Mouse (Mus musculus): ENCODE data around the gene Sbf2.

The Sbf2 gene

DNA sequence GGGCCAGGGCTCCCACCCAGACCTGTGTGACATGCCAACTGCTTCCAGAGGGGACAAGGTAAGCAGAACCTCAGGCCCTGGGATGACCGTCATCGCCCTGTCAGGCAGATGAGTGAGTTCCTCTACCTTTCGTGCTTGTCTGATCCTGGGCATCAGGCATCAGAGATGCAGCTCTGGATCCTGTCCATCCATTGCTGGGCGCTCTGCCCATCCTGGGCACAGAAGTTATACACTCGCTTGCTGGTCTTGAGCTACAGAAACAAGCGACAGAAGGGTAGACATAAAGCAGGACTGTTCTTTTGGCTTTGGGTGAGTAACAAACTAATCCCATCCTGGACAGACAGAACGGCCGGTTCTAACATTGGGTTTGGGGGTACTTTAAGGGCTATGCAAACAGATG is 305.5 kb downstream of the Sbf2 start:
- DNase-seq (ENCODE audit: low spot score): no peak

- no peak for DNase-seq (ENCODE audit: low spot score)
These were observed 307.0 kb downstream of the Sbf2 start for GRCm38 (mm10) chr7:110307741-110308140.

DNA sequence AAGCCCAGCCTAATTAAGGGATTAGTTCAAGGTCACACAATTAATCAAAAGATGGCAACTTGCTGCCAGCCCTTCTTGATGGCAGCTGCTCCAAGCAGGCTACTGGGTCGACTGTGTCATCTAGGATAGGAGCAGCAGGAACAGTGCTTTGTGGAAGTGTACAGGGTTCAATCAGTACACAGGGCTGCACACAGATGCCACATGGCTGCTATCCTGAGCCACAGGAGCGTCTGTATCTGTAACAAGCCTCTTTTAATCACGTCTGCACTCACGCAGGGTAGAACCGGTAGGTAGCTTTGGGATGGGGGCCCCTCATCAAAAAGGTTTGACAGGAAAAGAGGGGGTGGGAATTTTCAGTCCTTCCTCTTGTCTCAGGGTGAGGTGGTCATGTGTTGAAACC is 308.4 kb downstream of the Sbf2 start:
- DNase-seq (ENCODE audit: low spot score): no peak

GRCm38 (mm10) chr7:110305486-110305885 is 309.2 kb downstream of the Sbf2 start:
- DNase-seq (ENCODE audit: low spot score): no peak

GRCm38 (mm10) chr7:110302886-110303285 is 311.8 kb downstream of the Sbf2 start:
- no peak for DNase-seq (ENCODE audit: low spot score)

GRCm38 (mm10) chr7:110298739-110299410 is 315.8 kb downstream of the Sbf2 start:
- DNase-seq (ENCODE audit: low spot score): no peak

- no peak for DNase-seq (ENCODE audit: low spot score)
These were observed 316.6 kb downstream of the Sbf2 start for GRCm38 (mm10) chr7:110298090-110298489.

- DNase-seq (ENCODE audit: low spot score): no peak
These were observed 317.1 kb downstream of the Sbf2 start for GRCm38 (mm10) chr7:110297611-110298010.

DNA sequence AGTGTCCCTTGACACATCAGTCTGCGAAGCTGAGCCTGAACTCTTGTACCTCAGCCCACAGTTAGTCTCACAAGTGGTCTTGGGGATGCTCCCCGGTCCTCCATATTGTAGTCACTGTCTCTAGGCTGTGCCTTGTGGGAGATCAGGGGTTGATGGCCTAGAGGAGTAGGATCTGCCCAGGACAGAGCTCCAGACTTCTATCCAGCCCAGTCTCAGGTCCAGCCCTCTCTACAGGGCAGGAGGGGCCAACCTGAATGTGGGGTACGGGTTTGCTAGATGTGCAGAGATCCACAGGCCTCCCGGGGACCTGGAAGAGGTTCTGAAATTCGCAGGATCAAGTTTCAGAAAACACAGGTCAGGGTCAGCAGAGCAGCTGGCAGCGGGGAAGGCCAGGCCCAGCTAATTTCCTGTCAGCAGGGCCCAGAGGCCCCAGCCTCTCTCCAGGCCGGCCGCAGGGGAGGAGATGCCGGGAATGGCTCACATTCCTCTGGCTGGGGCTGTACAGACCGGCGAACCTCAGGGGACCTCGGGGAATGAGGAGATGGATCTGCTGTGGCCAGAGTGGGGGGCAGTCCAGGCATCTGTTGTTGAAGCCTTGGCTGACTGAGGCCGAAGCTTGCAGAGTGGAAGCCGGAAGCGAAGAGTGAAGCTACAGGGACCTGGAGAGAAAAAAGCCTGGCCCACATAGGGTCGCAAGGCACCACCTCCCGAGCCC is 317.7 kb downstream of the Sbf2 start:
- DNase-seq (ENCODE audit: low spot score): peak; percentile 72

GRCm38 (mm10) chr7:110289647-110290046 is 325.1 kb downstream of the Sbf2 start:
- no peak for DNase-seq (ENCODE audit: low spot score)

DNA sequence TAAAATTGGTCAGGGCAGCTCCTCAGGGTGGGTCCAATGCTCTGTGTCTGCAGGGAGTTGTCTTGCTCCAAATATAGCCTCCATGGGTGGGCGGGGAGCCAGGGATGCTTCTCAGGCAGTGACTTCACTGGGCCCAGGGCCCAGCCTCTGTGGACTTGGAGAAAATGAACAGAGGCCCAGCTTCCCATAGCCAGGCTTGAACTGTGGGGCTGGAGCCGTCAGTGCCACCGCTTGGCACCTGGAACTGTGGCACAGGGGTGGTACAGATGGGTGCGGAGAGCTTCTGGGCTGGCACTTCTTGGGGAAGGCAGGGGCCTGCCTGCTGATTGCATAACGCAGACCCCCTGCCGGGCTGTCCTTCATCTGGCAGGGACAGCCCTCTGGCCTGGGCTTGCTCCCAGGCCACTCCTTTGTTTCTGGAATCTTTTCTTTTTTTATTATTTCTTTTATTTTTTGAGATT is 326.0 kb downstream of the Sbf2 start:
- DNase-seq (ENCODE audit: low spot score): peak; percentile 69

DNA sequence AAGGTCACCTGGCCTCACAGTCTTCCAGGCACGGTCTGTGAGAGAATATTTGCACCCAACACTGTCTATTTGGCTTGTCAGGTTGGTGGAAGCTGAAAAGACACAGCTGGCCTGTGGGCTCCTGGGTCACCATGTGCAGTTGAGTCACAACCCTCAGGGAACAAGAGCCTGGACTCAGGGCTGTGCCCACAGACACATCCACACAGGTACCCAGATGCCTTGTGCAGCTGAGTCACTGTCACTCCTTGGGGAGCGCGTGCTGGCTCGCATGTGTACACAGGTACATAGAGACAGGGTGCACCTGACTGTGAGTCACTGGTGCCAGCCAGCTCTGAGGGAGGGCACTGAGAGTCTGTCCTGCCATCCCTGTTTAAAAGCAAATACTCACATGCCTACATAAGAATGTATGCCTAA is 326.5 kb downstream of the Sbf2 start:
- peak; percentile 63 for DNase-seq (ENCODE audit: low spot score)

DNA sequence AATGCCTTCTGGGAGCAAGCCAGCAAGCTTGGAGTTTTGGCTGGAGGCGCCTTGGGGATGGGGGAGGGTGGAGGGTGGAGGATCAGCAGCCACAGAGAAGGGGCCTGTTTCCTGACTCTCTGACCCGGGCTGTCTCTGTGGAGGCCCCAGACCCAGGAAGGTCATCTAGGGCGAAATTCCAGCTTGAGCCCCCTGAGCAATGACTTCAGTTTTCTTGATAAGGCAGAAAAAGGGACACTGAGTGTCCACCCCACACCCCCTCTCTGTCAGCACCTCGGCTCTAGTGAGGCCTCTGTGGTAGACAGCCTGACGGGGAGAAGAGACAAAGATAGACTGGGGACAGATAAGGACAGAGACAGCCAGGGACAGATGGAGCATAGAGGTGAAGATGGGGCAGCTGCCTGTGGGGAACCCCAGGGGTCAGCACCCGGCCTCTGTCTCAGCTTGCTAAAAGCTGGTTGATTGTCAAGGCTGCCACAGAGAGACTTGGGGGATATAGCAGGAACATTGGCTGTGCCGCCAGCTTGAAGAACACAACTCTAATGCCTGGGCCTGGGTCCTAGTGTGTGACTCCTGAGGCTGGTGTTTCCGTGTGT is 327.1 kb downstream of the Sbf2 start:
- DNase-seq (ENCODE audit: low spot score): no peak

- peak; percentile 82 for DNase-seq (ENCODE audit: low spot score)
These were observed 327.8 kb downstream of the Sbf2 start for GRCm38 (mm10) chr7:110286838-110287475.

DNA sequence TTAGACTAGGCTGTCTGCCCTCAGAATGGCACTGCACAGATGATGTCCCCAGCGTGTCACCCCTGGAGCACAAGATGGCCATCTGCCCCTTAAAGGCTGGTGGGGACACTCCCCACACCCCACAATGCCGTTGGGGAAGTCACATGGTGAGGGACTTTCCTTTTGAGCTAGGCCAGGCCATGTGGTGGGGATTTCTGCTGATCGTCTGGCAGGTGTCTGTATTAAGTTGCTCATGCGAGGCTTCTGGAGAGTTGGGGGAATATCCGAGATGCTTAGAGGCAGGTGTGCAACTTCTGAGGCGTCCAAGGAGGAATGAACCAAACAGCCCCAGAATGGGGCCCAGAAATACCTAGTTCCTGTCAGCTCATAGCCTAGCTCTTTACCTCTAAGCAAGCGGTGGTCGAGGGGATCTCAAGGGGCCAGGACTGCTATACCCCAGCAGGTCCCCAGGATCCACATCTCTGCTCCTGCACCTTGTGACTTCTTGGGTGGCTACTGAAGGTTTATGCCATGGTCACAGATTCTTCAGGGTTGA is 328.5 kb downstream of the Sbf2 start:
- DNase-seq (ENCODE audit: low spot score): no peak

DNA sequence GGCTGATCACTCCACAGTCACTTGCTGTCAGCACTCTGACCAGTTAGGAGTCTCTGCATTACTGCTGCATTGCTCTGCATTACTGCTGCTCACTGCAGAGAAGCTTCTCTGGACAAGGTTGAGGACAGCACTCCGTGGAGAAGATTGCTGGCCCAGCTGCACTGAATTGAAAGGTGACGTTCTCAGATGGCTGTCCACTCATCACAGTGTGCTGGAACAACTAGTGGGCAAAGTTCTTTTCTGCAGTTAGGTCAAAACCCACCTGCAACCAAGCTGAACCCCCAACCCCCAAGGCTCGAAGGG is 328.9 kb downstream of the Sbf2 start:
- no peak for DNase-seq (ENCODE audit: low spot score)

- no peak for DNase-seq (ENCODE audit: low spot score)
These were observed 329.5 kb downstream of the Sbf2 start for GRCm38 (mm10) chr7:110285076-110285848.

- no peak for DNase-seq (ENCODE audit: low spot score)
These were observed 331.0 kb downstream of the Sbf2 start for GRCm38 (mm10) chr7:110283484-110284275.

DNA sequence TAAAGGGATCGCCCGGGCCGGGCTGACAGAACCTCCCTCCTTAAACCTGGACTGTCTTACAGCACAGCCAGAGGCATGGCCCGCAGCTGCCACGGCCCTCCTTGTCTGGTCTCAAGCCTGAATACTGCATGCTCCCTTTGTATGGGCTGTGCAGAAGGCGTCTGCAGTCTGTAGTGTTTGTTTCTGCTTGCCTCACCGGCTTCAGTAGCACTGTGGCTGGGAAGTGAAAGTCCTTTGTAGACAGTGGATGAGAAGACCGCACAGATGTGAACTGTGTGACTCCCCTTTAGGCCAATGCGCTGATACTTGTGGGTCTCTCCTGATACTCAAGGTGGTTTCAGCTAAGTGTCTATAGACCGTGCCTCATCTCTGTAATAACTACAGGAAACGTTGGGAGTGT is 331.9 kb downstream of the Sbf2 start:
- no peak for DNase-seq (ENCODE audit: low spot score)

DNA sequence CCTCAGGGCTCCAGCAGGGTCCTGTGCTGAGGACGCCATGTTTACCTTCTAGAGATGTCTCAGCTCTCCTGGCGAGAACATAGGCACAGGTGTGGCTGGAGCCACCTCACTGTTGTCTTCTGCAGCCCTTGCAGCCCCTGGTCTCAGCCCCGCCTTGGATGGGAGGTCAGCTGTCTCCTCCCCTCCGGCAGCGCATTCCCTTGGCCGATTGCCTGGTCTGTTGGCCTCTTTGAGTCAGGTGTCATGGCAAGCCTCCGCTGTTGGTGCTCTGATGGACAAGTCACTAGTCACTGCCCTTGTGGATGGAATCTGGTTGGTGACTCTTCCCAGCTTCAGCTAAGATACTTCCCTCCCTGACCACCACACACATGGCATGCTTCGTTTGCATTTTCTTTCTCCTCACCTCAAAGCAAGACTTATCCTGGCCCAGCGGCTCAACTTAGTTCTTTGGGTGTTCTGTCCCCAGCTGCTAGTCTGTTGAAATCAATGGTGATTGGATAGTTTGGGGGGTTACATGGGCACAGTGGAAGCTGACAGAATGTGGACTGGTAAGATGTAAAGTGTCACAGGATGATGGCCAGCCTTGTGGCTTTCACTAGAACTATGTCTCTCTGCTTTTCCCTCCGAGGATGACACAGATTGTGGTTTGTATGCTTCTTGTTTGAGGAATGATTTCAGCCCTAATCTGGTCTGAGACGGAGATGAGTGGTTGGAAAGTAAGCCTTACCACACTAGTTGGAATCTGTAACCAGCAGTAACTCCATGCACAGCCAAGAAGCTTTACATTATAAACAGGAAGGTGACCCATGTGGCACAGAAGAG is 333.1 kb downstream of the Sbf2 start:
- no peak for DNase-seq (ENCODE audit: low spot score)
